Mouse (Mus musculus): ENCODE results near the gene Ifnl3. TPM values are rescaled to one million over a fixed set of nuclear protein-coding genes. Genes with fewer than 3 reads are reported as not detected.

Ifnl3 gene
- polyA plus RNA-seq, 1 experiment from 2014 or later, result not detected

DNA sequence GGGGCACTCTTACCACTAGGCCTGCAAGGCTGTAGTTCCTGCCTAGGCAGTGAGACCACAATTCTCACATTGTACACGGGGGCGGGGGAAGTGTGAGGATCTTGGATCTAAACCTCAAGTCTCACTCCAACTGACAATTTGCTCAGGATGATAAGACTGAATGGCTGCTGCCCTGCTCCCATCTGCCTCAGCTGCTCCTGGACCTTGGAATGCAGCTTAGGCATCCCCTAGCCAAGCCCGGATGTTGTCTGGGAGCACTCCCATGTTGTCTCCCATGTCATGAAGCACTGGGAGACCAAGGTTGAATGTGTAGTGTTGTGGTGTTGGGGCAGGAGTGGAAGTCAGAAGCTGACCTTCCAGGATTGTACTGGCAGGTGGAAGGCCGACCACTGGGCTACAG lies 44.9 kb downstream of the Ifnl3 start:
- peaks cover 31% of the 10 kb centered on the region for H3K4me1 ChIP-seq
- H3K36me3 ChIP-seq, result peaks cover 74% of the 10 kb centered on the region
- no peak overlapping the region for H3K4me2 ChIP-seq
- 92% methylated on average over 4 of the region's 4 CpGs for WGBS
- no peaks in the 10 kb centered on the region for H3K27me3 ChIP-seq
- no peak overlapping the region for H3K9ac ChIP-seq
- H3K9me3 ChIP-seq, result no peaks in the 10 kb centered on the region
- H3K27ac ChIP-seq, result no peak overlapping the region
- no peak for ATAC-seq (ENCODE audit: insufficient number of reproducible peaks, insufficient read depth, low FRiP score, low TSS enrichment, low read depth)
- H3K4me3 ChIP-seq, result no peak overlapping the region

DNA sequence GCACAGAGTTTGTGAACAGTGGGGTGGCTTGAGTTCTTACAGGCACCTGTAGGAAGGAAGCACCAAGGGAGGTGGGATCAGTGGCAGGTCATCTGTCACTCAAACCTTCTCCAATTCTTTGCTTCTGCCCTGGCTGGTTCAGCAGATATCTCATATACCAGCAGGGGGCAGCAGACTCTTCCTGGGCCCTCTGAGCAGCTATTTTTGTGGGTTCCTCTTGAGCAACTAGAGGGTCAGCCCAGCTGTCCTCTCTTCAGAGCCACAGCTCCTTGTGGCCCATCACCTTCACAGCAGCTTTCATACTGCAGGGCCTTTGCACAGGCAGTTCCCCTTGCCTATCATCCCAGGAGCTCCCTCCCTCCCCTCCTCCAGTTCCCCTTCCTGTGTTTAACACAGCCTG lies 45.6 kb downstream of the Ifnl3 start:
- H3K36me3 ChIP-seq, result peaks cover 67% of the 10 kb centered on the region

DNA sequence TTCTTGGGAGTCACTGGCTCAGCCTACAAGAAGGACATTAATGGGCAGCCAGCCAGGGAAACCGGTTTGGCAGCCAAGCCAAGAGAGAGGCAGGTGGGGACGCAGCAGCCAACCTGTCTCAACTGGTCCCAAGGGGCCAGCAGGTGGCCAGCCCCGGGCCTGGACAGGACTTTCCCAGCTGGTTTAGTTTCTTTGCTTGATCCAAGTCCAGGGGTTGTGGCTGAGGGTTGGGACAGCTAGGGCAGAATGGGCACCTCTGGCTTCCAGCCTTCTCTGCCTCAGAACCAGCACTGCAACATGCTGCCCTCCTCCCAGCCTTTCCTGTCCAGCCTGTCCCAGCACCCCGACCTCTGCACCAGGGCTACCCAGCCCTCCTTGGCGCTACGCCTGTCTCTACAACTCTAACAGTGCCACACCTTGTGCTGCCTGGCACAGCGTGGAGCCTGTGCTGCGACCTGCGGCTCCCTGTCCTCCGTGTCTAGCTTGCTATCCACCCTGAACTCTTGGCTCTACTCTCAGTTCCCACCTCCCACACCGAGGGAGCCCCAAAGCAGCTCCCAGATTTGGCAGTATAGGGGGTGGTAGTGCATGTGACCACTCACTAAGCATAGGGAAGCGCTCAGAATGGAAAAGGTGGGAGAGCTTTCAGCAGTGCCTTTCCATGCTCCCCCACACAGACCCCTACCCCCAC lies 47.8 kb downstream of the Ifnl3 start:
- ATAC-seq (ENCODE audit: insufficient number of reproducible peaks, insufficient read depth, low FRiP score, low TSS enrichment, low read depth), result peak; percentile 39; the same call in 1 of the 2 replicates
- Histone ChIP-seq H3K4me1 (peaks cover 32% of the 10 kb centered on the region), H3K36me3 (peaks cover 45% of the 10 kb centered on the region), H3K4me3 (no peak overlapping the region), H3K9me3 (no peaks in the 10 kb centered on the region), H3K4me2 (peak overlapping the region; percentile 16; the same call in 1 of the 2 replicates), H3K27me3 (no peaks in the 10 kb centered on the region), H3K27ac (peak overlapping the region; percentile 78), H3K9ac (no peak overlapping the region)
- 54% methylated on average over 12 of the region's 12 CpGs for WGBS

More for the DNA sequence above, 45.6 kb downstream of the Ifnl3 start:
- Histone ChIP-seq H3K4me1 (peaks cover 31% of the 10 kb centered on the region), H3K9me3 (no peaks in the 10 kb centered on the region), H3K4me3 (no peak overlapping the region), H3K27ac (no peak overlapping the region), H3K27me3 (no peaks in the 10 kb centered on the region), H3K4me2 (no peak overlapping the region), H3K9ac (no peak overlapping the region)
- ATAC-seq (ENCODE audit: insufficient number of reproducible peaks, insufficient read depth, low FRiP score, low TSS enrichment, low read depth), result no peak

DNA sequence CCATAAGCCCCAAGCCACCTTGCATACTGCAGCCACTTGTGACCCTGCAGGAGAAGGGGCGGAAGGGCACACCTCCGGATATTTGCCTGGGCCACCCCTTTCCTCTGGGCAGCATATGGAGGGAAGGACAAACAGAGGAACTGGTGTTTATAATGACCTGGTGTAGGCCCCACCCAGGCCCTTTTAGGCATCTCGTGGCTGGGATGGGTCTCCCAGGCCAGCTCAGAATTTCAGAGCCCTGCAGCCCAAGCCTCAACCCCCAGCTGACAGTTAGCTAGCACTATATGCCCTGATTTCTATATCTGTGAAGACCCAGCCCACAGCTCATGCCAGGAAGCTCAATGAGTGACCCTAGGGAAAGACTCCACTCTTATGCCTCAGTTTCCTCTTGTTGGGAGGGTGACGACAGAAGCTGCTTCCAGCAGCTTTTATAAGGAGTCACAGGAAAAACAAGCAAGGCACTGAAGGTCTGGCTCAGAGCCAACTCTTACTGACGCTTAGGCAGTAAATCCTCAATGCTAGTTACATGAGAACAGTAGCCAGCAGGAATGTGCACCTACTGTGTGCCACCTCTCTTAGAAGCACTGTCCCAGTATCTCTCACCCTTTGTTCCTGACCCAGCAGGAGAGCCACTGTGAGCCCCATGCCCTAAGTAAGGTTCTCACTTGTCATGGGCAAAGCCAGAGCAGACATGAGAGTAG lies 48.5 kb downstream of the Ifnl3 start:
- Histone ChIP-seq H3K27me3 (no peaks in the 10 kb centered on the region), H3K4me3 (no peak overlapping the region), H3K9me3 (no peaks in the 10 kb centered on the region), H3K4me1 (peaks cover 39% of the 10 kb centered on the region), H3K4me2 (0 out of 2 replicates have a peak overlapping the region, but pooled peaks have one; percentile 16), H3K36me3 (peaks cover 38% of the 10 kb centered on the region), H3K27ac (peak overlapping the region; percentile 78), H3K9ac (0 out of 2 replicates have a peak overlapping the region, but pooled peaks have one; percentile 3)
- ATAC-seq (ENCODE audit: insufficient number of reproducible peaks, insufficient read depth, low FRiP score, low TSS enrichment, low read depth), result no peak
- 37% methylated on average over 5 of the region's 5 CpGs for WGBS

DNA sequence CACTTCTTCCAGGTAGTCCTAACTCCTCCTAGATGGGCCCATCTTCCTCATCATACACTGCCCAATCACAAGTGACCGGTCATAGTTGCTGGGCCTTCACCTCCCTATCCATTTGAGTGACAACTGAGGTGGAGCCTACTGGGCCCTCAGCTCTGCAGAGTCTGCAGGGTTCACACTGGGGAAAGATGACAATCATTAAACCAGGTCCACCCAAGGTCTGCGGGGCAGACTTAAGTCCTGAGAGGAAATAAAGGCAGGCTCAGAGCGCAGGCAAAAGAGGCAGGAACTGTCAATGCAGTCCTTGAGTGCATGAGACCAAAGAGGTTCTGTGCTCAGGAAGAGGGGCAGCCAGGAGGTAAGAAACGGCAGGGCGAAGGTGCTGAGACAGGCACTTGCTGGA lies 50.1 kb downstream of the Ifnl3 start:
- Histone ChIP-seq H3K27ac (no peak overlapping the region), H3K27me3 (no peaks in the 10 kb centered on the region), H3K9me3 (no peaks in the 10 kb centered on the region), H3K36me3 (peaks cover 22% of the 10 kb centered on the region), H3K4me3 (no peak overlapping the region), H3K4me2 (no peak overlapping the region), H3K4me1 (peaks cover 54% of the 10 kb centered on the region), H3K9ac (no peak overlapping the region)
- 84% methylated on average over 5 of the region's 5 CpGs for WGBS
- ATAC-seq (ENCODE audit: insufficient number of reproducible peaks, insufficient read depth, low FRiP score, low TSS enrichment, low read depth), result no peak

DNA sequence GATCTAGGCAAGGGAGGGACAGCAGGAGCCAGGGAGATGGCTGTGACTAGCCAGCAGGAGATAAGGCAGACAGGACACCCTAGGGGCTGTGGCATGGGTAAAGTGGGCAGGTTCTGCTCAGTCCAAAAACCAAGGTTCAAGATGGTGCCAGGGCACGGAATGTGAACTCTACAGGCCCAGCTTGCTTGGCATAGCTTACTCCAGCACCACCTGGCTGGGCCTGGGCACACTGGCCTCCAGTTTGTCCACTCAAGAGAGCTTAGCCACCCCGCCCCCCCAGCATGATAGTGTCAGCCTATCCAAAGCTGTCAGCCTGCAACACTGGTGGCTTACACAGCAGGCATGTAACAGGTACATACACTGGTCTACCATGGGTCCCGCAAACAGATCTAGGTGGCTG lies 50.6 kb downstream of the Ifnl3 start:
- ATAC-seq (ENCODE audit: insufficient number of reproducible peaks, insufficient read depth, low FRiP score, low TSS enrichment, low read depth), result no peak
- no peak overlapping the region for H3K4me2 ChIP-seq
- peaks cover 17% of the 10 kb centered on the region for H3K36me3 ChIP-seq
- no peak overlapping the region for H3K9ac ChIP-seq
- H3K4me3 ChIP-seq, result no peak overlapping the region
- H3K9me3 ChIP-seq, result no peaks in the 10 kb centered on the region
- peaks cover 58% of the 10 kb centered on the region for H3K4me1 ChIP-seq
- no peaks in the 10 kb centered on the region for H3K27me3 ChIP-seq
- no peak overlapping the region for H3K27ac ChIP-seq
- WGBS, result 96% methylated on average over 3 of the region's 3 CpGs

Small RNA genes lying within 50 kb of the gene (microRNA-seq; reads per million reads assigned to microRNA genes)
- not detected for gene Mir7049

Other genes with a start within 250 kb of the Ifnl3 start
- 19.7 TPM in 2 replicates for gene Eid2b, start 245.1 kb upstream of the Ifnl3 start, polyA plus RNA-seq (2015; fragmentation: Nextera tagmentation; extraction: Ambion mirVana)
- gene Selenov, start 231.7 kb upstream of the Ifnl3 start, polyA plus RNA-seq (2015; fragmentation: Nextera tagmentation; extraction: Ambion mirVana), result 0.17 TPM in 1 of 2 replicates, not detected in the other
- gene Dll3, start 220.6 kb upstream of the Ifnl3 start, polyA plus RNA-seq (2015; fragmentation: Nextera tagmentation; extraction: Ambion mirVana), result 1.0 and 1.2 TPM in 2 replicates
- gene Timm50, start 210.8 kb upstream of the Ifnl3 start, polyA plus RNA-seq (2015; fragmentation: Nextera tagmentation; extraction: Ambion mirVana), result 133 and 134 TPM in 2 replicates
- 88.3 and 93.4 TPM in 2 replicates for gene Supt5, start 184.1 kb upstream of the Ifnl3 start, polyA plus RNA-seq (2015; fragmentation: Nextera tagmentation; extraction: Ambion mirVana)
- gene Rps16, start 172.2 kb upstream of the Ifnl3 start, polyA plus RNA-seq (2015; fragmentation: Nextera tagmentation; extraction: Ambion mirVana), result 1,032 and 1,091 TPM in 2 replicates
- gene Plekhg2, start 150.2 kb upstream of the Ifnl3 start, polyA plus RNA-seq (2015; fragmentation: Nextera tagmentation; extraction: Ambion mirVana), result 102 and 109 TPM in 2 replicates
- 9.7 and 11.0 TPM in 2 replicates for gene Zfp36, start 142.6 kb upstream of the Ifnl3 start, polyA plus RNA-seq (2015; fragmentation: Nextera tagmentation; extraction: Ambion mirVana)
- 40.5 and 53.5 TPM in 2 replicates for gene Med29, start 130.1 kb upstream of the Ifnl3 start, polyA plus RNA-seq (2015; fragmentation: Nextera tagmentation; extraction: Ambion mirVana)
- 80.5 and 89.6 TPM in 2 replicates for gene Paf1, start 129.9 kb upstream of the Ifnl3 start, polyA plus RNA-seq (2015; fragmentation: Nextera tagmentation; extraction: Ambion mirVana)
- 9.9 and 13.4 TPM in 2 replicates for gene Gmfg, start 85.4 kb upstream of the Ifnl3 start, polyA plus RNA-seq (2015; fragmentation: Nextera tagmentation; extraction: Ambion mirVana)
- gene Lrfn1, start 70.9 kb upstream of the Ifnl3 start, polyA plus RNA-seq (2015; fragmentation: Nextera tagmentation; extraction: Ambion mirVana), result 5.3 and 7.6 TPM in 2 replicates
- not detected in 2 replicates for gene Ifnl2, start 12.4 kb upstream of the Ifnl3 start, polyA plus RNA-seq (2015; fragmentation: Nextera tagmentation; extraction: Ambion mirVana)
- not detected in 2 replicates for gene Sycn, start 18.0 kb downstream of the Ifnl3 start, polyA plus RNA-seq (2015; fragmentation: Nextera tagmentation; extraction: Ambion mirVana)
- gene Nccrp1, start 24.4 kb downstream of the Ifnl3 start, polyA plus RNA-seq (2015; fragmentation: Nextera tagmentation; extraction: Ambion mirVana), result 0.18 TPM in 1 of 2 replicates, not detected in the other
- 32.8 and 33.3 TPM in 2 replicates for gene Samd4b, start 75.3 kb downstream of the Ifnl3 start, polyA plus RNA-seq (2015; fragmentation: Nextera tagmentation; extraction: Ambion mirVana)
- gene Pak4, start 75.3 kb downstream of the Ifnl3 start, polyA plus RNA-seq (2015; fragmentation: Nextera tagmentation; extraction: Ambion mirVana), result 35.8 and 36.0 TPM in 2 replicates
- gene Acp7, start 108.5 kb downstream of the Ifnl3 start, polyA plus RNA-seq (2015; fragmentation: Nextera tagmentation; extraction: Ambion mirVana), result 0.23 TPM in 1 of 2 replicates, not detected in the other
- gene Fbxo27, start 170.0 kb downstream of the Ifnl3 start, polyA plus RNA-seq (2015; fragmentation: Nextera tagmentation; extraction: Ambion mirVana), result 7.7 and 8.3 TPM in 2 replicates
- 18.1 and 21.6 TPM in 2 replicates for gene Fbxo17, start 194.0 kb downstream of the Ifnl3 start, polyA plus RNA-seq (2015; fragmentation: Nextera tagmentation; extraction: Ambion mirVana)
- gene Mrps12, start 219.0 kb downstream of the Ifnl3 start, polyA plus RNA-seq (2015; fragmentation: Nextera tagmentation; extraction: Ambion mirVana), result 127 and 132 TPM in 2 replicates
- 27.3 and 30.8 TPM in 2 replicates for gene Sars2, start 219.2 kb downstream of the Ifnl3 start, polyA plus RNA-seq (2015; fragmentation: Nextera tagmentation; extraction: Ambion mirVana)
- gene Ccer2, start 233.3 kb downstream of the Ifnl3 start, polyA plus RNA-seq (2015; fragmentation: Nextera tagmentation; extraction: Ambion mirVana), result 0.89 and 2.1 TPM in 2 replicates
- gene Sirt2, start 243.9 kb downstream of the Ifnl3 start, polyA plus RNA-seq (2015; fragmentation: Nextera tagmentation; extraction: Ambion mirVana), result 73.2 and 76.6 TPM in 2 replicates
- gene Nfkbib, start 244.7 kb downstream of the Ifnl3 start, polyA plus RNA-seq (2015; fragmentation: Nextera tagmentation; extraction: Ambion mirVana), result 38.8 and 40.5 TPM in 2 replicates